Mouse (Mus musculus) cerebellum, postnatal 4 days (tissue): ENCODE data around the gene Olfr1454.

Experiments used
- DNase-seq, 2 experiments: peaks; one replicate each; pipeline ENCODE4 v3.0.0; 2022; ENCODE audit warnings: low spot score in 2 of 2, mixed read lengths in 1 of 2

The Olfr1454 gene

GRCm38 (mm10) chr19:13060310-13060709, at the start of gene Olfr1454:
Gene Olfr1454 (plus strand): TSS chr19:13060610.
- DNase-seq, result no peak

- DNase-seq, result no peak
Measured at GRCm38 (mm10) chr19:13028227-13028626, 32.2 kb upstream of the Olfr1454 start, which contains the start of gene Olfr1453. Gene Olfr1453 (minus strand): TSS chr19:13028327.

GRCm38 (mm10) chr19:13093908-13094307, 33.5 kb downstream of the Olfr1454 start:
- no peak for DNase-seq

- DNase-seq, result no peak
Measured at GRCm38 (mm10) chr19:13097791-13098190, 37.4 kb downstream of the Olfr1454 start, which contains the start of gene Olfr1457. Gene Olfr1457 (minus strand): TSS chr19:13097891.

- DNase-seq, result no peak
Measured at GRCm38 (mm10) chr19:13106675-13107074, 46.3 kb downstream of the Olfr1454 start, which contains the start of gene Olfr1458. Gene Olfr1458 (minus strand): TSS chr19:13106775.
